Mouse (Mus musculus): Measurements from ENCODE around the gene 9930111J21Rik1.
"Not testable (repeated sequence)": the region's sequence is repeated elsewhere in the genome, so short reads cannot be mapped to it uniquely, and the experiment has no call there.

GRCm38 (mm10) chr11:48979251-48979650 lies at the start of gene 9930111J21Rik1:
- not testable (repeated sequence) for TF ChIP-seq CTCF (IDR thresholded peaks at IDR 0.05; ENCODE audit: insufficient read depth, low read length); POLR2A (IDR thresholded peaks at IDR 0.05; ENCODE audit: borderline replicate concordance, extremely low read depth, low read depth, low read length)
